Comparison of ENCODE assay signal across 8 mouse cellular contexts in the genomic region with DNA sequence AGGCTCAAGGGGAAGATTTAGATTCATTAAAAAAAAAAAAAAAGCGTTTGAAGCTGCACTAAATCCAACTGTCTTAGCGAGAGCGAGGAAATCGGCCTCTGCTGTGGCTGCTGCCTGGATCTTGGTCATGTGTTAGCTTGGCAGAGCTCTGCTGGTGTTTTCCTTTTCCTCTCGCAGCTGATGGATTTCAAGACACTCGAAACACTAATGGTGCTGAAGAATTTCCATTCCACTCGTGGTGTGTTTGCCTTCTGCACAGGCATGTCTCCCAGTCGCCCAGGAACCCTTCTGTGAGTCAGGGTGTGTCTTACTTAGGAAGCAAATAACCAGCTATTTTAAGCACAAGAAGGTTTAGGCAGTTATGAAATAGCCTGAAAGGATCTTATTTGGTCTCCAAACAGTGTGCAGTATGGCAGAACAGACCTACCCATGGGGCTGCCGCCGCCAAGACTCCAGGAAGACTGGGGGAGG. TPM values are rescaled to one million over a fixed set of nuclear protein-coding genes. Genes with fewer than 3 reads are reported as not detected.
DNase-seq lines count a peak whose midpoint lies in the region; ATAC-seq and TF ChIP-seq lines count a peak whose summit lies in the region.

No protein-coding gene starts in this region.

- WGBS in forebrain, postnatal 0 days: 25% methylated on average over 10 of the region's 10 CpGs
- 36% methylated on average over 10 of the region's 10 CpGs for WGBS in forebrain, embryonic 15.5 days
- 36% methylated on average over 10 of the region's 10 CpGs for WGBS in midbrain, embryonic 11.5 days

- no peaks in the 10 kb centered on the region for H3K27me3 ChIP-seq in forebrain, postnatal 0 days (ENCODE audit: insufficient read depth, low read length)
- H3K27me3 ChIP-seq in forebrain, embryonic 15.5 days: no peaks in the 10 kb centered on the region
- no peaks in the 10 kb centered on the region for H3K27me3 ChIP-seq in midbrain, embryonic 11.5 days (ENCODE audit: control insufficient read depth, insufficient read depth, low read length)

- intact Hi-C loops in gastrocnemius, postnatal 14 days (cut with DNase I; ENCODE audit: low total_unique reads): no loop called here

- H3K36me3 ChIP-seq in forebrain, postnatal 0 days (ENCODE audit: insufficient read depth): no peaks in the 10 kb centered on the region
- H3K36me3 ChIP-seq in forebrain, embryonic 15.5 days: no peaks in the 10 kb centered on the region
- no peaks in the 10 kb centered on the region for H3K36me3 ChIP-seq in midbrain, embryonic 11.5 days (ENCODE audit: control insufficient read depth, insufficient read depth, low read length)

- no peak for TF ChIP-seq CTCF in forebrain, postnatal 0 days (IDR thresholded peaks at IDR 0.05; ENCODE audit: low read depth)

- H3K4me3 ChIP-seq in forebrain, postnatal 0 days (ENCODE audit: low read depth, low read length): no peak overlapping the region
- no peak overlapping the region for H3K4me3 ChIP-seq in forebrain, embryonic 15.5 days
- no peak overlapping the region for H3K4me3 ChIP-seq in midbrain, embryonic 11.5 days (ENCODE audit: low read depth, low read length)

- peak; percentile 77 for ATAC-seq in forebrain, postnatal 0 days
- no peak for ATAC-seq in forebrain, embryonic 15.5 days (replicated peaks)
- ATAC-seq in midbrain, embryonic 11.5 days (ENCODE audit: low FRiP score): peak; percentile 22; the same call in 1 of the 2 replicates

- peak overlapping the region; percentile 37 for H3K27ac ChIP-seq in forebrain, postnatal 0 days (ENCODE audit: low read depth, low read length)
- no peak overlapping the region; the same call in 1 of the 2 replicates for H3K27ac ChIP-seq in forebrain, embryonic 15.5 days (replicated peaks)
- no peak overlapping the region for H3K27ac ChIP-seq in midbrain, embryonic 11.5 days (ENCODE audit: low read depth, low read length)

- 0 out of 2 replicates have a peak, but pooled peaks cover 5% of the 10 kb centered on the region for H3K4me1 ChIP-seq in forebrain, postnatal 0 days (ENCODE audit: insufficient read depth)
- H3K4me1 ChIP-seq in forebrain, embryonic 15.5 days: peaks cover 6% of the 10 kb centered on the region; the same call in 1 of the 2 replicates
- peaks cover 9% of the 10 kb centered on the region; the same call in 1 of the 2 replicates for H3K4me1 ChIP-seq in midbrain, embryonic 11.5 days (ENCODE audit: control insufficient read depth, insufficient read depth, low read length)

- H3K9ac ChIP-seq in forebrain, postnatal 0 days: no peak overlapping the region; the same call in 1 of the 2 replicates
- H3K9ac ChIP-seq in forebrain, embryonic 15.5 days (replicated peaks): no peak overlapping the region
- no peak overlapping the region for H3K9ac ChIP-seq in midbrain, embryonic 11.5 days (ENCODE audit: low read length)

- DNase-seq in forebrain, postnatal 0 days: peak; percentile 65
- DNase-seq in brain, adult 2 months (ENCODE audit: low read depth, low spot score): peak; percentile 92
- DNase-seq in gastrocnemius, postnatal 14 days: peak; percentile 32
- DNase-seq in layer of hippocampus, postnatal 10 days (ENCODE audit: low spot score in 2 of 2): peak; percentile 30 to 44
- DNase-seq in midbrain, embryonic 11.5 days (ENCODE audit: low spot score, missing footprints): no peak
- DNase-seq in thymus, postnatal 0 days (ENCODE audit: low spot score): no peak
- DNase-seq in ovary, postnatal 36 days (ENCODE audit: low spot score): no peak

- H3K9me3 ChIP-seq in forebrain, postnatal 0 days (ENCODE audit: low read length): no peaks in the 10 kb centered on the region
- H3K9me3 ChIP-seq in forebrain, embryonic 15.5 days: no peaks in the 10 kb centered on the region
- H3K9me3 ChIP-seq in midbrain, embryonic 11.5 days (ENCODE audit: control insufficient read depth, low read length): no peaks in the 10 kb centered on the region

- H3K4me2 ChIP-seq in forebrain, postnatal 0 days (ENCODE audit: low read depth): peak overlapping the region; percentile 2; the same call in 1 of the 2 replicates
- H3K4me2 ChIP-seq in forebrain, embryonic 15.5 days (replicated peaks): no peak overlapping the region
- no peak overlapping the region for H3K4me2 ChIP-seq in midbrain, embryonic 11.5 days

RNA-seq across cellular contexts. Expression of a gene that starts 1.1 kb away (rescaled TPM):
- total RNA-seq in forebrain, postnatal 0 days (2014; rRNA removed): 0.19 TPM in 1 of 2 replicates, not detected in the other
- polyA plus RNA-seq in forebrain, postnatal 0 days (2015; fragmentation: Nextera tagmentation; extraction: Ambion mirVana): not detected in 2 replicates
- 0.15 TPM in 1 of 2 replicates, not detected in the other for polyA plus RNA-seq in forebrain, embryonic 15.5 days (2015; fragmentation: Nextera tagmentation; extraction: Ambion mirVana)
- not detected for total RNA-seq in gastrocnemius, postnatal 14 days (2021)
- total RNA-seq in layer of hippocampus, postnatal 10 days (2021): under 1 TPM; 0.18 to 0.32 TPM
- 0.12 and 0.18 TPM in 2 replicates for polyA plus RNA-seq in midbrain, embryonic 11.5 days (2014; fragmentation: Nextera tagmentation; extraction: Ambion mirVana)
- polyA plus RNA-seq in thymus, postnatal 0 days (2015; fragmentation: Nextera tagmentation; extraction: Ambion mirVana): 0.12 and 0.22 TPM in 2 replicates

RNA-seq across cellular contexts. Expression of a gene that starts 29.7 kb away (rescaled TPM):
- total RNA-seq in forebrain, postnatal 0 days (2014; rRNA removed): 114 and 144 TPM in 2 replicates
- polyA plus RNA-seq in forebrain, postnatal 0 days (2015; fragmentation: Nextera tagmentation; extraction: Ambion mirVana): 320 and 327 TPM in 2 replicates
- 248 and 258 TPM in 2 replicates for polyA plus RNA-seq in forebrain, embryonic 15.5 days (2015; fragmentation: Nextera tagmentation; extraction: Ambion mirVana)
- 100 to 1,000 TPM; 121 to 126 TPM for total RNA-seq in gastrocnemius, postnatal 14 days (2021)
- total RNA-seq in layer of hippocampus, postnatal 10 days (2021): 100 to 1,000 TPM; 153 to 164 TPM
- 242 and 263 TPM in 2 replicates for polyA plus RNA-seq in midbrain, embryonic 11.5 days (2014; fragmentation: Nextera tagmentation; extraction: Ambion mirVana)
- polyA plus RNA-seq in thymus, postnatal 0 days (2015; fragmentation: Nextera tagmentation; extraction: Ambion mirVana): 199 and 209 TPM in 2 replicates

Comparison
In these comparisons a context has a peak if more than half of its experiments do, and no peak if none do; other contexts are left out.
1. DNase-seq: peak in forebrain, postnatal 0 days (single experiment), brain, adult 2 months (single experiment), gastrocnemius, postnatal 14 days (single experiment) and layer of hippocampus, postnatal 10 days (2 of 2); none in midbrain, embryonic 11.5 days (single experiment), thymus, postnatal 0 days (single experiment) and ovary, postnatal 36 days (single experiment).